Mouse (Mus musculus) heart, adult 10 weeks (tissue): ENCODE results near the gene Hist2h2ac. TPM values are rescaled to one million over a fixed set of nuclear protein-coding genes. Genes with fewer than 3 reads are reported as not detected.

Experiments used
- polyA plus RNA-seq: library from polyadenylated mRNA; stranded (reverse); fragments of 350-450 nt; fragmentation: Illumina TruSeq; extraction: RNeasy Lipid Tissue Mini Kit (QIAGEN cat#74804); gene quantifications from one replicate; pipeline ENCODE4 v1.2.3, GENCODE M21; 2014; ENCODE audit warnings: low read depth, low replicate concordance

Gene Hist2h2ac
- polyA plus RNA-seq, result not detected

DNA sequence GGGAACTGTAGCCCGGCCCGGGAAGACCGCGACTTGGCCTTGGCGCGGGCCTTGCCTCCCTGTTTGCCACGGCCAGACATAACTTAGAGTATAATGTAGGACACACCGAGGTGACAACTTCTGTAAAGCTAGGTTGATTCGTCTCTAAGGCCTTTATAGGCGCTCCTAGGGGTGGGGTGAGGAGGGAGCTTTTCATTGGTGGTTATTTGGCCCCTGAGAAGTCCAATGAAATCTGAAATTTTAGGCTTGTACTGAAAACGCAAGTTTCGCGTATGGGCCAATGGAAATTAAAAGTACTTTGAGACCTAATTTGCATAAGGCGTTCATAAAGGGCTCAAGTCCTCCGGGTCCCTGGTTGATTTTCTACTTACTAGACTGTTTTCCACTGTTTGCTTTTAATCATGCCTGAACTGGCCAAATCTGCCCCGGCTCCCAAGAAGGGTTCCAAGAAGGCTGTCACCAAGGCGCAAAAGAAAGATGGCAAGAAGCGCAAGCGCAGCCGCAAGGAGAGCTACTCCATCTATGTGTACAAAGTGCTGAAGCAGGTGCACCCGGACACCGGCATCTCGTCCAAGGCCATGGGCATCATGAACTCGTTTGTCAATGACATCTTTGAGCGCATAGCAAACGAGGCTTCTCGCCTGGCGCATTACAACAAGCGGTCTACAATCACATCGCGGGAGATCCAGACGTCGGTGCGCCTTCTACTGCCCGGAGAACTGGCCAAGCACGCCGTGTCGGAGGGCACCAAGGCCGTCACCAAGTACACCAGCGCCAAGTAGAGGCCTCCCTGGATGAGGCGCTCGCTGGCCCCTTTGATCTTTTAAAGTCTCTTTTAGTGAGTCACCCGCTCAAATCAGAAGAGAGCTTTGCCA lies at the start of gene Hist2h2ac, which contains the start of gene Hist2h2be:
TSS of gene Hist2h2ac (minus strand) at position 116 of the 875 bp plus-strand sequence.
TSS of gene Hist2h2be (plus strand) at position 355 of the 875 bp plus-strand sequence.

DNA sequence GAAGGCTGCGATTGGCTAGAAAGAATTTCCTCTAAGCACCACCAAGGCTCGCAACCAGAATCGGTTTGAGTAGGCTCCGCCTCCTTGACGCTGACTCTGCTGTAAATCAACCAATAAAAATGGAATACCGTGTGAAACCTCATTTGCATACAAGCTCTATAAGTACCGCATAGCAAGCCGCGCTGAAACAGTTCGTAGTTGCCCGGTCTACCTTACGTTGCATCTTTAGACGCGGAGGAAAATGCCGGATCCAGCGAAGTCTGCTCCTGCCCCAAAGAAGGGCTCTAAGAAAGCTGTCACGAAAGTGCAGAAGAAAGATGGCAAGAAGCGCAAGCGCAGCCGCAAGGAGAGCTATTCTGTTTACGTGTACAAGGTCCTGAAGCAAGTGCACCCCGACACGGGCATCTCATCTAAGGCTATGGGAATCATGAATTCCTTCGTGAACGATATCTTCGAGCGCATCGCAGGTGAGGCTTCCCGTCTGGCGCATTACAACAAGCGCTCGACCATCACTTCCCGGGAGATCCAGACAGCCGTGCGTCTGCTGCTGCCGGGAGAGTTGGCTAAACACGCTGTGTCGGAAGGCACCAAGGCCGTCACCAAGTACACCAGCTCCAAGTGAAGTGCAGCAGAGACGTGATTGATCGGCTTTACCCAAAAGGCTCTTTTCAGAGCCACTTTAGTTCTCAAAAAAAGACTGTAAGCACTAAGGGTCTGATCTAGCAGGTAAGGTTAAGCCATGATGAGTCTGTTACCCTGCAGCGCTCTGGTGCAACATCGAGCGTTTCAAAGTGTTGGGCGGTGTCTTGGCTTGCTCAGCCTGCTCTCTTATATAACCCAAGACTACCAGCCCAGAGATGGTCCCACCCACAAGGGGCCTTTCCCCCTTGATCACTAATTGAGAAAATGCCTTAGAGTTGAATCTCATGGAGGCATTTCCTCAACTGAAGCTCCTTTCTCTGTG lies 49.1 kb upstream of the Hist2h2ac start, which contains the start of gene Hist2h2bb:
TSS of gene Hist2h2bb (plus strand) at position 242 of the 964 bp plus-strand sequence.

DNA sequence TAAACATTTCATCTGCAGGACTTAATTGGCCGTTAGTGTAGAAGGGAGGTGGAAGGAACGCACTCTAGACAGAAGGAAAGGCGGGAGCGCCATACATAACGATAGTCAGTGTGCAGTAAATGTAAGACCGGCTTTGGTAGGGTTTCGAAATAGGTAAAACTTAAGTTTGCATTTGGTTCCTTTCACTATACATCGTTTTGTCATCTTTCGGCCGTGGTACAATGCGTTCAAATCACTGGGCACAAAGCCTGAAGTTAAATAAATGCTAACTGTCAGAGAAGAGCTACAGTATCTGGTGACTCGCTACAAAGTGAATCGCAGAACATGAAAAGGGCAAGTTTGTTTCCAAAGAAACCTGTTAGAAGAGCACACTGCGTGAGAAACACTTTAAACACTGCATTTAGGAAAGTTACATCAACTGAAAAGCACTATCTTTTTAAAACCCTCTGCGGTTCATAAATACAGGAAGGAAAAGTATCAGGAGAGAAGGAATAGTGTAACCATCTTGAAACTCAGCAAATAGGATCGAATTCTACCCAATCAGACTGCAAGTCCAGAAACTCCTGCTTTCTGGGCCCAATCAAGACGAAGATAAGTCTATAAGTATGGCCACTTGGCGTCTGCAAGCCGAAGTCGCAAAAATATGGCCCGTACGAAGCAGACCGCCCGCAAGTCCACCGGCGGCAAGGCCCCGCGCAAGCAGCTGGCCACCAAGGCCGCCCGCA lies 47.5 kb upstream of the Hist2h2ac start, which contains the start of gene Hist2h3b:
TSS of gene Hist2h3b (plus strand) at position 604 of the 725 bp plus-strand sequence.

DNA sequence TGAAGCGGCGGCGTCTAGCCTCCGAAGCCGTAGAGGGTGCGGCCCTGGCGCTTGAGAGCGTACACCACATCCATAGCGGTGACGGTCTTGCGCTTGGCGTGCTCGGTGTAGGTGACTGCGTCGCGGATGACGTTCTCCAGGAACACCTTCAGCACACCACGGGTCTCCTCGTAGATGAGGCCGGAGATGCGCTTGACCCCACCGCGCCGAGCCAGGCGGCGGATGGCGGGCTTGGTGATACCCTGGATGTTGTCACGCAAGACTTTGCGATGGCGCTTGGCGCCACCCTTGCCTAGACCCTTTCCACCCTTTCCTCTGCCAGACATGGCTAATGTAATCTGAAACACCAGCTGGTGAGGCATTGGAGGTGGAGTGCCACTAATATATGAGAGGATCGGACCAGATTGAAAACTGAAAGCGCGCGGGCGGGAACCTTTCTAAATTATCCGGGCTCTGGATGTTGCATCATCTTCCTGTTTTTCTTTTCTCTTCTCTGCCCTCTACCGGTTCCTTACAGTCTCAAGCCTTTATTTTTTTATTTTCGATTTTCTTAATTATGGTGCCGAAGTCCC lies 42.4 kb upstream of the Hist2h2ac start, which contains the start of gene Hist2h4:
TSS of gene Hist2h4 (minus strand) at position 333 of the 572 bp plus-strand sequence.

DNA sequence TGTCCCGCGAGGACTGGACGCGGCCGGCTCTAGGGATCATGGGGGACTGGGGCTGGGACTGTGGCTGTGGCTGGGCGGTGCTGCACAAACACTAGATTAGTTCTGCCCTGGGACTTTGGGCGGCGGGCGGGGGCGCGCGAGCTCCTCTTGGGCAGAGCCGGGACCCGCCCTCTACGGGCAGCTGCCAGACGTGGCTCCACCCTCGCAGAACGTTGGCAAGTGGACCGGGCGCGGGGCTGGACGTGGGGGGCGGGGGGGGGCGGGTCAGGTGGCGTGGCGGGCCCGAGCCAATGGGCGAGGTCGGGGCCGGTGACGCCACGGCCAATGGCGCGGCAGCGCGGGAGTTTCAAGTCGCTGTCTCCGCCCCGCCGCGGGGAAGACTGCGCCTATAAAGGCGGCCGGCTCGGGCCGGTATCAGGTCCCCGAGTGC lies 25.8 kb upstream of the Hist2h2ac start, which contains the start of gene Hist2h3c1:
TSS of gene Hist2h3c1 (plus strand) at position 259 of the 430 bp plus-strand sequence.

DNA sequence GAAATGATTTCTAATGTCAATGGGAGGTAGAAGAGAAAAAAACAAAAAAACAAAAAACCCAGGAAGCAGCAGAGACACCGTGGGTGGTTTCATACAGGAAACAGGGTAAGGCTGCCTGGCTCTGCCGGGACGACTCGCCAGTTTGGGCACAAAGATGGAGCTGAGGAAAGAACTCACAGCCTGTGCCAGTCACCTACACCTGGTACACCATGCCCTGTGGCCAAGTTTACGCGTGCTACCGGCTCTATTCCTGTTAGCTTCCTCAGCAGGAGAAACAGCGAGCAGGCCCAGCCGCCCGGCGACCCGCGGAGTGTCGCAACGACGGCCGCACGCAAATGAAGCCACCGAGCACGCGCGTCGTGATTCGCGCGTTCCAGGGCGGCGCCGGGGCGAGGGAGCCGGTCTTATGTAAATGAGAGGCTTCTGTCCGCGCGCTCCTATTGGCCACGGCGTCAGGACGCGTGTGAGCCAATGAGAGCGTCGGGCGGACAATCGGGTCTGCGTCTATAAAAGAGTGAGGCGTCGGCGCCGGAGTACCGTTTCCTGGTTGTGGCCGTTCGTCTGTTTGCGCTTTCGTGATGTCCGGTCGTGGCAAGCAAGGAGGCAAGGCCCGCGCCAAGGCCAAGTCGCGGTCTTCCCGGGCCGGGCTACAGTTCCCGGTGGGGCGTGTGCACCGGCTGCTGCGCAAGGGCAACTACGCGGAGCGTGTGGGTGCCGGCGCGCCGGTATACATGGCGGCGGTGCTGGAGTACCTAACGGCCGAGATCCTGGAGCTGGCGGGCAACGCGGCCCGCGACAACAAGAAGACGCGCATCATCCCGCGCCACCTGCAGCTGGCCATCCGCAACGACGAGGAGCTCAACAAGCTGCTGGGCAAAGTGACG lies 24.6 kb upstream of the Hist2h2ac start, which contains the start of gene Hist2h2aa1:
TSS of gene Hist2h2aa1 (plus strand) at position 495 of the 884 bp plus-strand sequence.

DNA sequence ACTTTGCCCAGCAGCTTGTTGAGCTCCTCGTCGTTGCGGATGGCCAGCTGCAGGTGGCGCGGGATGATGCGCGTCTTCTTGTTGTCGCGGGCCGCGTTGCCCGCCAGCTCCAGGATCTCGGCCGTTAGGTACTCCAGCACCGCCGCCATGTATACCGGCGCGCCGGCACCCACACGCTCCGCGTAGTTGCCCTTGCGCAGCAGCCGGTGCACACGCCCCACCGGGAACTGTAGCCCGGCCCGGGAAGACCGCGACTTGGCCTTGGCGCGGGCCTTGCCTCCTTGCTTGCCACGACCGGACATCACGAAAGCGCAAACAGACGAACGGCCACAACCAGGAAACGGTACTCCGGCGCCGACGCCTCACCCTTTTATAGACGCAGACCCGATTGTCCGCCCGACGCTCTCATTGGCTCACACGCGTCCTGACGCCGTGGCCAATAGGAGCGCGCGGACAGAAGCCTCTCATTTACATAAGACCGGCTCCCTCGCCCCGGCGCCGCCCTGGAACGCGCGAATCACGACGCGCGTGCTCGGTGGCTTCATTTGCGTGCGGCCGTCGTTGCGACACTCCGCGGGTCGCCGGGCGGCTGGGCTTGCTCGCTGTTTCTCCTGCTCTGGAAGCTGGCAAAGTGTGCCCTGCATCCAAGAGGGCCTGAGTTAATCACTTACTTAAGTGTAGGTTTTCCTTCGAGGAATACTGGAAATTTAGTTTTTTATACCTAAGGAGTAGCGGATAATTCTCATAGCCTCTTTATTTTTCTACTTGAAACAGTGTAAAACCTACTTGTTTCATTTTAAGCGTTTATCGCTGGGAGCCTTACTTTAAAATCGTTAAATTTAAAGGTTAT lies 19.5 kb upstream of the Hist2h2ac start, which contains the start of gene Hist2h2aa2:
TSS of gene Hist2h2aa2 (minus strand) at position 328 of the 850 bp plus-strand sequence.

DNA sequence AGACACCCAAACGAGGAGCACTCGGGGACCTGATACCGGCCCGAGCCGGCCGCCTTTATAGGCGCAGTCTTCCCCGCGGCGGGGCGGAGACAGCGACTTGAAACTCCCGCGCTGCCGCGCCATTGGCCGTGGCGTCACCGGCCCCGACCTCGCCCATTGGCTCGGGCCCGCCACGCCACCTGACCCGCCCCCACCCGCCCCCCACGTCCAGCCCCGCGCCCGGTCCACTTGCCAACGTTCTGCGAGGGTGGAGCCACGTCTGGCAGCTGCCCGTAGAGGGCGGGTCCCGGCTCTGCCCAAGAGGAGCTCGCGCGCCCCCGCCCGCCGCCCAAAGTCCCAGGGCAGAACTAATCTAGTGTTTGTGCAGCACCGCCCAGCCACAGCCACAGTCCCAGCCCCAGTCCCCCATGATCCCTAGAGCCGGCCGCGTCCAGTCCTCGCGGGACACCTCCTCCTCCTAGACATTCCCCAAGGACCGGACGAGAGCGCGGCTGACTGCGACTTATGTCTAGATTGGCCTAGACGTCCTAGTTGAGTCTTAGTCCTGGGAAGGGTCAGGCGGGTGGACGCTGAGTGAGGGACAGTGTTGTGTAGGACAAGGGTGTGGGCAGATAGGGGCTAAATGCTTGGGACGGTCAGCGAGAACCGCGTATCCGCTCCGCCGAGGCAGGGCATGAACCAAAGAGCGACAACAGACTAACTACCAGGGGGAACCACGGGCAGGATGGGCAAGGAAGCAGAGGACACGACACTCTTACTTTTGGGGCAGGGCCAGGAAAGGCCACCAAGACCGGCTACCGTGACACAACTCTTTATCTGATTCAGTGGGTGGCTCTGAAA lies 18.5 kb upstream of the Hist2h2ac start, which contains the start of gene Hist2h3c2:
TSS of gene Hist2h3c2 (minus strand) at position 174 of the 840 bp plus-strand sequence.

DNA sequence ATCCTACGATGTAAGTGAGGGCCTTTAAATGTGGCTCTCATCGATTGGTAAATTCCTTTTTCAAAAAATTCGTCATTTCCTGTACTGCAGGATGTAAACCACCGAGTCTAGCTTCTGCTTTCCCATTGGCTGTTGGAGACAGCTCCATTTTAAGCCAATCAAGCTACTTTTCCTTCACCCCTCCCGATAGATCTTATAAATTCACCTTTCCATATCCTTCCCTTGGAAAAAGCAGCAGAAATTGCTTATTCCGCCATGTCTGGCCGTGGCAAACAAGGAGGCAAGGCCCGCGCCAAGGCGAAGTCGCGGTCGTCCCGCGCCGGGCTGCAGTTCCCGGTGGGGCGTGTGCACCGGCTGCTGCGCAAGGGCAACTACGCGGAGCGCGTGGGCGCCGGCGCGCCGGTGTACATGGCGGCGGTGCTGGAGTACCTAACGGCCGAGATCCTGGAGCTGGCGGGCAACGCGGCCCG lies 984 bp downstream of the Hist2h2ac start, which contains the start of the genes Bola1 and Hist2h2ab:
TSS of gene Bola1 (minus strand) at position 49 of the 470 bp plus-strand sequence.
TSS of gene Hist2h2ab (plus strand) at position 205 of the 470 bp plus-strand sequence.

DNA sequence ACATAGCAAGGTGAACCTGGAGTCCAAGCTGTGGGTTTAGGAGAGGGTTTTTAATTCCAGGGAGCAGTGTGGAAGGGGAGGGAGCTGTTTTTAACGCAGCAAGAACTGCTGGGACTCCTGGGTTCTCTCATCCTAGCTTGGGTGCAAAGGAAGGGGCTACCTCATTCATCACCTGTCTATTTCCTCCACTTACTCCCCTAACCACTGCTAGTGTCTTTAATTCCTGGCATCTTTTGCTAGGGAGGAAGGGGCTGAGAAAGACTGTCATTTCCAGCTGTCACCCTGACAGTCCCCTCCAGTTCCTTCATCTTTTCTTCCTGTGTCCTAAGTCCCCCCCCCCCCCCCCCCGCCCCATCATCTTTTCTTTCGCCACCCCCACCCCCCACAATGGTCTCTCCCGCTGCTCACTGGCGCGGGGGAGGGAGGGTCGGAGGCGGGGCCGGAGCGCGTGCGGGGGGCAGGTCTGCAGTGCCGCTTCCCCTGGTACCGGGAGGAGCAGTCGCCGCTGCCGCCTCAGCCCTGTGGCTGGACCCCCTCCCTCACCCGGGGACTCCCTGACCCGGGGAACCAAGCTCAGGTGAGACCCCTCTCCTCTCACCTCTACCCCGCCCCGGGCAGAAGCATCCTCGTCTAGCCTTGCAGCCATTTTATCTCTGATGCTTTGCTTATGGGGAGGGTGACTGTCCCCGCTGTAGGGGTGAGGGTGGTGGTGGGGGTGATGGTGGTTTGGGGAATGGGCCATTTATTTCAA lies 39.8 kb downstream of the Hist2h2ac start, which contains the start of gene Sv2a:
TSS of gene Sv2a (plus strand) at position 425 of the 751 bp plus-strand sequence.

DNA sequence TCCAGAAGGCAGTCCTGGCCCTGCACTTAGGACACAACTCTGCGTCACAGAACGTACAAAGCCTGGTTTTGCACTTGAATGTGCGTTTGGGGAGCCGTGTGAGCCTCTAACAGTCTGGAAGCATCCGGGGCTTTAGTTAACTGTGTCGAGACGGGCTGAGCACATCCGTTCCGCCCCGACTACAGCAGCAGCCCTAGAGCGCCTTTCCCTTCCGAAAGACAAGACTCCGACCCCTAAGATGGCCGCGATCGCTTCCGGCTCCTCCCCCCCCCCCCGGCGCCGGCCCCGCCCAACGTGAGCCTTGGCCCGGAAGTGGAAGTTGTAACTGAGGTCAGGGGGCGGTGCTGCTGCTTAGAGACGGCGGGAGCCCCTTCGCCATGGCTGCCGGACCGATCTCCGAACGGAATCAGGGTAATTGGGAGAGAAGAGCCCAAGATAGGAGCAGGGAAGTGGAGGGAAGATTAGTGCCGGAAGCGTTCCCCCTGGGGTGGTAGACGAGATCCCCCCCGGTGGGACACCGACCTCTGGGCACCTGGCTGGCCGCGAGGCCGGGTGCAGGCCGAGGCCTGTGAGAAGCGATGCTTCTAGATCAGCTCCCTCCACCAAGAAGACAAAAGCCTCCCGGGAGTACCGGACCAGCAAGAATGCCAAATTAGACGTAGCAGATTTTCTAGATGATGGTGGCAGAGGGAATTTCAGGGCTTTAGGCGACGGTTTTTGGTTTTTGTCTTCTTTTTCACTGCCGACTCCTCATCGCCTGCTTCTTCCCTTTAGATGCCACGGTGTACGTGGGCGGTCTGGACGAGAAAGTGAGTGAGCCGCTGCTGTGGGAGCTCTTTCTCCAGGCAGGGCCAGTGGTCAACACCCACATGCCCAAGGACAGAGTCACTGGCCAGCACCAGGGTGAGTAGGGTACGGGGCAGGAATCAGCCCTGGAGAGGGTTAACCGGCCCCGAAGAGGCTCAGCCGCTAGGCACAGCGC lies 48.2 kb downstream of the Hist2h2ac start, which contains the start of gene Sf3b4:
TSS of gene Sf3b4 (plus strand) at position 136 of the 982 bp plus-strand sequence.

